Mouse (Mus musculus) brain, embryonic 14.5 days (tissue): ENCODE results near the gene Smug1.

ENCODE experiments used
- CTCF ChIP-seq: fragments of 200-500 bp; IDR thresholded peaks from 2 replicates; pipeline ENCODE4 v1.5.1; 2012; ENCODE audit warnings: inconsistent platforms, mild to moderate bottlenecking, moderate library complexity, borderline replicate concordance; ENCODE audit not compliant: insufficient read depth, insufficient read length; ENCODE audit errors: extremely low read depth
- POLR2A ChIP-seq: fragments of 200-500 bp; IDR thresholded peaks from 2 replicates; pipeline ENCODE4 v1.6.1; 2012; ENCODE audit warnings: mild to moderate bottlenecking, inconsistent platforms, borderline replicate concordance; ENCODE audit not compliant: poor library complexity, insufficient read depth, insufficient read length, severe bottlenecking; ENCODE audit errors: extremely low read depth

- TF ChIP-seq CTCF (no peak), POLR2A (no peak)
Measured at GRCm38 (mm10) chr15:103157585-103157984, 9.3 kb downstream of the Smug1 start.
